Mouse (Mus musculus) monocyte, adult 5-6 weeks (primary cell): ENCODE results near the gene Uchl3. TPM values are rescaled to one million over a fixed set of nuclear protein-coding genes. Genes with fewer than 3 reads are reported as not detected.

Experiments used
- total RNA-seq: library from RNA; stranded (forward); fragments of 200-1000, 200-491, 200-594 nt; gene quantifications from 3 replicates; pipeline ENCODE4 v1.2.3, GENCODE M21; 2017

Uchl3 gene
- total RNA-seq, 1 experiment from 2014 or later = 31.0 TPM

Other genes starting within 250 kb of the Uchl3 start
- 4.2 to 12.2 TPM (median 11.4 TPM) in 3 replicates for gene Tbc1d4, start 44.8 kb upstream of the Uchl3 start, total RNA-seq
- gene Commd6, start 13.3 kb upstream of the Uchl3 start, total RNA-seq = 32.2 to 50.3 TPM (median 48.2 TPM) in 3 replicates
- gene Gm9922, start 75.8 kb downstream of the Uchl3 start, total RNA-seq = not detected in 3 replicates
- 0.95 to 2.3 TPM (median 1.8 TPM) in 3 replicates for gene Lmo7, start 76.0 kb downstream of the Uchl3 start, total RNA-seq